Mouse (Mus musculus) ES-CJ7 (cell line): ENCODE results near the gene Gm9999.
"Not testable (repeated sequence)": the region's sequence is repeated elsewhere in the genome, so short reads cannot be mapped to it uniquely, and the experiment has no call there.

Experiments
- DNase-seq: peaks from one replicate; pipeline ENCODE4 v3.0.0; 2011; ENCODE audit warnings: low read depth, low spot score

Gm9999 gene

DNA sequence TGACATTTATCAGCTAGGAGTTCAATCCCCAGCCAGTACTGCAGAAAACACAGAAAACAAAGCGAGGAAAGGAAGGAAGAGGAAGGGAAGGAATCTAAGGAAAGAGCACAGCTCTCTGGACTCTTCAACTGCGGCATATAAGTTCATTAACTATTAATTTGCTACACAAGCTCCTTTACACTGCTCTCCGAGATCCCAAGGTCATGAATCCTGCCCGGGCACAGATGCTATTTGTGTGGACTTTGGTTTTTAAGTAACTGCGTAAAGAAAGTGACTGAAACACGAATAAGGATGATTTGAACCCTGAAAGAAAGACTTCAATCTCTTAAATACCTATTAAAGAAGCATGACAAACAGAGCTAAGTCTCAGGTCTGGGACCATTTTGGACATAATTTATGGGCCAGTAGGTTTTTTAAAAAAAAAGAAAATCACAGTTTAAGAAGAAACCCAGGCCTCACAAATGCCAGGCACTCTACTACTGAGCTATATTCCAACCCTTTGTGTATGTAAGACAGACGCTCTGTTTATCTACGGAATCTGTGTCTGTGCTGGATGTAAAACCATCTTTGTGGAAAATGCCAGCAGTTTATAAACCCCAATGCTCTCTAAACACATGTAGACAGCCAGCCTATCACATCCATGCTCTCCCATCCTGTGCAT is 16.7 kb downstream of the Gm9999 start:
- DNase-seq: no peak

DNA sequence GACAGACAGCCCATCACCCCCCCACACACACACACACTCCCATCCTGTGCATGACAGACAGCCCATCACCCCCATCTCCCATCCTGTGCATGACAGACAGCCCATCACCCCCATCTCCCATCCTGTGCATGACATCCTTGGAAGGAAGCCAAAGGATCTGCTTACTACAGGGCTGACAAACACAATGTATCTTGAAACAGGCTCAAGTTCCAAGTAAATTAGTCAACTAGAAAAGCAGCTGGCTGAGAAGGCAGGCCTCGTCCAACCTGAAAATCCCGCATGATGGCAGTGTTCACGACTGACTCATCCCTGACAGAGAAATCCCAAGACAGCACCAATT is 17.2 kb downstream of the Gm9999 start:
- DNase-seq: no peak

DNA sequence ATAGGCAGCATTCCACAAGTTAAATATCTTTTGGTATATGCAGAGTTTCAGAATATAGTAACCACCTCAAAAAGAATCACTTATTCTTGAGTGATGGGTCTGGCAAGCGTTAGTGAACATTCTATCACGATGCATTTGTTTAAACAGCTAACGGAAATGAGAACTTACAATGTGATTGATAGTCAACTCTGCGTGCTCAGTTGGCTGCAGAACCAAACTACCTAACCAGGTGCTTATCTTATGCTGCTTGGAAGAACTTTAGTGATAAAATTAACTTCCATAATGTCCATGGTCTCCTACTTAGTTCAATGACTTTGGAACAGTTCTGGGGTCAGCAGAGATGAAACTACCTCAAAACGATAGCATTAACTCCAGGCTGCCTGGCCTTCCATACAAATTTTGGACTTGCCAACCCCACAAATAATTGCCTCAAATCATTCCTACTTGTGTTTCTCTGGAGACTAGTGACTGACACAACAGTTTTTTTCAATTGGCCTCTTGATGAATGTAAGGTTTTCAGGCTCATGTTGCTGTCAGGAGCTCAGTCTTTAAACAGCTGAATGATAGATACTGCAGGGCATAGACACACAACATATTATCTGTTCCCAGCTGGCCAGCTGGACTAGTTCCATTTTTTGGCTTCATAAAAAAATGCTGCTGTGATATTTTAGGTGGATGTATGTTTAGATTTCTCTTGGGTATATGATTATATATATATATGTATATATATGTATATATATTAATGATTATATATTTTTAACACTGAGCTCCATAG is 17.9 kb downstream of the Gm9999 start:
- DNase-seq: no peak

DNA sequence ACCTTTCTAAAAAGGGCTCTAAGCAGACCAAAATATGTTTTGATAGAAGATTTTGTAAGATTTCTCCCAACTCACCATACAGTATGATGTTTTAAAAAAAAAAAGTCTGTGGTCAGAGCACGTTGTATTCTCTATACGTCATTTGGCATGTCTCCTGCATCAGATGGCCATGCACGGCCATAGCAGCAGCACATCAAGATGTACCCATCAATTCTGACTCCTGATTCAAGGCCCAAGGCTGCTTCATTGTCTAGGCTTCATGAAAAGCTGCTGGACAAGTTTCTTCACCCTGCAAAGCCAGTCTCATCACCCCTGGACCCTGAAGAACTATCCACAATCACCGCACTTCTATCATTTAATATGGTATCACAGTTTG is 18.5 kb downstream of the Gm9999 start:
- no peak for DNase-seq

DNA sequence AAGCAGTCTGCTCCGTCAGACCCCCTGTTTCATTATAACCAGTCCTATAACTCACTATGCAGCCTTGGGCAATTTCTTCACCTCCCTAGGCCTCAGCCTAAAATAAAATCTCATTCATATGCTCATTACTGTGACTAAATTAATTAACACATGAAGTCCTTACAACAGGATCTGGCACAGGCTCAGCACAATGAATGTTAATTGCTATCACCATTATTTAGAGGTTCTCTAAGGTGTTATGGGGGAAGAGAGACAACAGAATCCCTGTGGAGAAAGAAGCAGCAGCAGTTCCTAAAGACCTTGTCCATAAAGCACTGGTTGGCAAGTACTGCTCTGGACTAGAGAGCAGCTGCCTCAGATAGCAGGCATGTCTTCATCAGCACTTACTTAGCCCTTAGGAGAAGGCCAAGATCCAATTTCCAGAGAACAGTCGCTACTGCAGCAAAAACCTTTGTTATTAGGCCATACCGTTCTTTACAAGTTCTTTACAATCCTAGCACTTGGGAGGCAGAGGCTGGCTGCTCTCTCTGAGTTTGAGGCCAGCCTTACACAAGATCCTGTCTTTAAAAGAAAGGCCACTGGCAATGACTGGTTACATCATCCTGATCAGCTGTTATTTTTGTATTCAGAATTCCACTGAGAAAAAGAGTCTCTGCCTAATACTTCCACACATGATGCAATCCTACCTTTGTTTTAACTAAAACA is 20.2 kb downstream of the Gm9999 start:
- DNase-seq: no peak

DNA sequence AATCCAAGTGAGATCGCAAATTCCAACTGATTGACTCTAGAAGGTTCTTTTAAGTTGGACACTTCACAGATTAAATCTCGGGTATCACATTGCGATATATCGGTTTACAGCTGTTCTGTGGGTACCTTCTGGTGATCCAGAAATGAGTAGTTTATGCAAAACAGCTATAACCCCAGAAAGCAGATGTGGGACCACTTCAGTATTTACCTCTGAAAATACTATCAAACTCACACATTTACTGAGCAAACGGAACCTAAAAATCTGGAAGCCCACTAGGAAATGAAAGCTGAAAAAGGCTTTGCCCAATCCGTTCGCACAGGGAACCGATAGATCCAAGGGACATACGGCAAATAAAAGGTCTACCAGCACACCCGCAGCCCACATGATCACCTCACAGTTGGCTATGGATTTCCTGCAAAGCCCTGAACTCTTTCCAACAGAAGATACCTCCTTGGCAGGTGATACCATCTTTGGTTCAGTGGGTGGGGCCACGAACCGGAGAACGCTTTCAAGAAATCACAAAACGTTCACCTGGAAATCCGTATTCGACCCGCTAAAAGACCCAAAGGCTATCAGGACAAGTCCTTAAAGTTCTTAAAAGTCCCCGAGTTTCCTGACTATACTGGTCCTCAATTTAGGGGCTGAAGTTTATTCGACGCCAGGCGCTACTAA is 23.9 kb downstream of the Gm9999 start:
- no peak for DNase-seq

DNA sequence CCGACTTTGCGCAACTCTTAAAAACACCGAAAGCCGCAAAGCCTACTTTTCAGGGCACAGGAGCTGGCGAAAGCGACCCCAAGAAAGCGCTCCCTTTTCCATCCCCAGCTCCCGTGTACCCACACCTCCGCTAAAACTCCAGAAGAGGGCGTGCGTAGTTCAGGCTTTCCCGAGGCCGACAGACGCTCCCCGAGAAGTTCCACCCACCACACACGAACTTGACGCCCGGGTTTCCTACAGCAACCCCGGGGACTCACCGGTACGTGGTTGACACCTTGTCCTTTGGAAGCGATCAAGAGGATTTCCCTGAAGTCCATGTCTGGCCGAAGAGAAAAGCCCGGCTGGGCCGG is 24.4 kb downstream of the Gm9999 start:
- DNase-seq: peak; percentile 82

DNA sequence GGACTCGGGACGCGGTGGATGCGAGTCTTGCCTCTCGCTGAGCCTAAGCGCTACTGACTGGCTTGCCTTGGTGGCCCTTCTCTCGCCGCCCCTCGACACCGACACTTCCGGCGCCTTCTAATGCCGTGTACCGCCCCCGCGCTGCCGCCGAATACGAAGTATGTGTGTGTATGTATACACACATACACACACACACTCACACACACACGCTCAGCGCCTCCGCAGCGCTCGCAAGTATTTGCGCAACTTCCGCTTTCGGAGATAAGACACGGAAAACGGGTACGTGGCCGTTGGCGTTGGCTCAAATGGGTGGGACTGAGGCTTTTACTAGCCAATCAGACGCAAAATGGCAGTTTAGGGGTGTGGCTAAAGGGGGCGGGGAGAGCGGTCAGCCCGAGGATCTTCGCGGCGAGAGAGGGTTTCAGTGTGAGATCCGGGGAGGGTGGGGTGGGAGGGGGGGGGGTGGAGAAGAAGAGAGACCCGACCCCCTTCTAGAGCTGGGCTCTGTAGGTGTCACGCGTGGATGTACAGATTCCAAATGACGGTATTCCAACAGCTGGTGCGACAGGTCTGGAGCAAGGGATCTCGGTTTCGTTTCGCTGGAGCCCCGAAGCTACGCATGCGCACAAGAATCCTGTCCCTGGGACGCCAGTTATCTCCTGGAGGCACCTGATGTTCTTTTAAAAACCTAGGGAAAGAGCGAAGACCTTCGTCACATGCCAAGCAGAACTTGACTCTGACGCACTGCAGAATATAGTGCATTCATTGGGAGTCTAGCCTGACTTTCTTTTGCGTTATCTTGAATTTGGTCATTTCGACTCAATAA is 25.0 kb downstream of the Gm9999 start, which contains the start of gene Spty2d1:
Gene Spty2d1 (minus strand): TSS at position 244 of the 826 bp plus-strand sequence.
- peak; percentile 98 for DNase-seq

DNA sequence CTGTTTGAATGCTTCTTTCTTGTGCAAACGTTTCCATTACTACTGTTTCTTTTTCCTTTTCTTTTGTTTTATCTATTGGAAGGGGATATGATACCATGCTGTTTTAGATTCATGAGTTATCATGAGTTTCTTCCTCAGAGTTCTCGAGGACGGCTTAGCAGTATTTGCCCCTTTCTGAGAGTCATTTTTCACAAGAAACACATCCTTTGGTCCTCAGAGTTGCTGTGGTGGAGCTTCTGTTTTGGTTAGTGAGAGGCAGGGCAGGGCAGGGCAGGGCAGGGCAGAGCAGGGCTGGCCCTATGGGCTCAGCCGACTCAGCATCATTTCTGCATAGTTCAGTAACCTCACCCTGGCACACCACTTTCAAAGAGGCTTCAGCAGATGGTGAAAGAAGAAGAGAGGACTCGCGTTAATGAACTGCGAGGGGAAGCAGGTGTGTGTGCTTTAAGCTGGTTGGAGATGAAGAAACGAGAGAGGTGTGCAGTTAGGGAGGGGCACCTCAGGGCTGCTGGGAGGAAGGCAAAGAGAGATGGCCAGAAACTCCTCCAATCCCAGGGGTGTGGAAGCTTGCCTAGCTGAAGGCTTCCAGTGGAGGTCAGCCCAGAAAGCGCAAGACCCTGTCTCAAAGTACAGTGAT is 29.9 kb downstream of the Gm9999 start:
- DNase-seq: no peak

DNA sequence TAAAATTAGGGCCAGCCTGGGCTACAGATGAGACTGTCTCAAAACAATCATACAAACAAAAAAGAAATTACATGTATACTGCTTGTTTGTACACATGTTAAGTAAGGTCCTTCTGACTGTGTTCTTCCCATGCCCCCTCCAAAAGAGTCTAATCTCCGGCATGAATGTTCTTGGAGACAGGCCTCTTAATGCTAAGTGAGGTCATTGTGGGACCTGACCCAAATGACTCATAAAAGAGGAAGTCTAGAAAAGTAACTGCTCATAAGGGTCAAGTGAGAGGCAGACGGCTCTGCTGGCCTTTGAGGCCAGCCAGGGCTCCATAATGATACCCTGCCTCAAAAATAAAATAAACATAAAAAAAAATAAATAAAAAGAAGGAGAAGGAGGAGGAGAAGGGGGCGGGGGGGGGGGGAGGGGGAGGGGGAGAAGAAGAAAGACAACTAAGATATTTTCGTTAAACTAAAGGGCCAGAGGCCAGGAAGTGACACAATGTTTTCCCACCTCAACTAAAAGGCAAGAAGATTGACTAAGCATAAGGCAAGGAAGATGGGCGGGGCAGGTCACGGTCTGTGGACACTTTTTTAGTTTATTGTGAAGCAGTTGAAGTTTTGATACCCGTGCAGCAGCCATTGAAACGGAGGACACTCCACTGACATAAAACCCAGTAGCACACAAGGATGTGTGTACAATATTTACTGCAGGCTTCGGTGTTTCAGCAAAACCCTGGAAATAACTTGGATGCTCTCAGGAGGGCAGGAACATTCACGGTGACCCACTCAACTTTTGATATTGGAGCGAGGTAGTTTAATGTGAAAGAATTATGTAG is 31.4 kb downstream of the Gm9999 start:
- no peak for DNase-seq

DNA sequence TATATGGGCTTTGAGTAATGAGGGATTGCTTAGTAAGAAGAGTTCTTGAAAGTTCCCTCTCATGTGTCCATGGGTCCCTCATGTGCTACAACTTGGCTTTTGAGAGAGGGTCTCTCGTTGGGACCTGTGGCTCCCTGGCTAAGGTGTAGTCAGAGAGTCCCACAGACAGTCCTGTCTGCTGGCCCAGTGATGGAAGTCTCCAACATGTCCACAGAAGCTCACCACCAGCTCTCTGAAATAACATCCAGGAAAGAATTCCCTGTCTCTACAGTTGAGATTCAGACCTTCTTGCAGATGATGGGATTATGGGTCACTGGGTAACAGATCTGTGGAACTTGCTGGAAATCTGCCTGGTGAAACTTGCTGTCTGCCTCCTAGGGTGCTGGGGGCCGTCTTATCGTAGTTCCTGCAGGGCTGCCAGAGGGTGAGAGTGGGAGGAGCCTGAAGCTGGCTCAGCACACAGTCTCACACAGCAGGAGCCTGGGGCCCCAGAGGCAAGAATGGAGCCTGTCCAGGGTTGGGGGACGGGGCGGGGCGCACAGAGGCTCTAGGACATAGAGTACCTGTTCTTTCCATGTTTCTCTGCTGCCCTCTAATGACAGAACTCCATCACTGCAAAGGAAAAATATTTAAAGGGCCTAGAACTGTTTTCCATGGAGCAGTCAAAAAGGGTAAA is 32.1 kb downstream of the Gm9999 start:
- DNase-seq: peak; percentile 95

DNA sequence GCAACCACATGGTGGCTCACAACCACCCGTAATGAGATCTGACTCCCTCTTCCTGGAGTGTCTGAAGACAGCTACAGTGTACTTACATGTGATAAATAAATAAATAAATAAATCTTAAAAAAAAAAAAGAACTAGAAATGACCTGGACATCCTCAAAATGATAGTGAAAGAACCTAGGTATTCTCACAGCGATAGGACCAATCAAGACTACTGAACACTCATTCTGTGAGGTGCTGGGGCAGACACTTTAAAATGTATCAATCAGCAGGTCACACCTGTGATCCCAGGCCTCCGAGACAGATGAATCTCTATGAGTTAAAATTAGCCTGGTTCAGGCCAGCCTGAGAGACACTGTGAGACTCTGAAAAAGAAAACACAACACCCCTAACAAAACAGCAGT is 33.2 kb downstream of the Gm9999 start:
- DNase-seq: no peak

DNA sequence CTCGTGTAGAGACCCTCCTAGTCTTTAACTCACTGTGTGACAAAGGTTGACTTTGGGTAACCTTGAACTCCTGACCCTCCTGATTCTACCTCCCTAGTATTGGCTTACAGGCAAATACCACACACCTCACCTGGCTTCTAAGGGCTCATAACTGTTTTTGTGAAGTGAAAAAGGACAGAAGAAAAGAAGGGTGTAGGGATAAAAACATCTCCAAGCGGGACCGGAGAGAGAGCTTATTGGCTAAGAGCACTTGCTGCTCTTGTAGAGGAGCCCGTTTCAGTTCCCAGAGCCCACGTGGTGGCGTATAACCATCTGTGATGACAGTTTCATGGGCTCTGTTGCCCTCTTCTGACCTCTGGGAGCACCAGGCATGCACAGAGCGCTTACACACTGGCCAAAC is 33.8 kb downstream of the Gm9999 start:
- peak; percentile 54 for DNase-seq

DNA sequence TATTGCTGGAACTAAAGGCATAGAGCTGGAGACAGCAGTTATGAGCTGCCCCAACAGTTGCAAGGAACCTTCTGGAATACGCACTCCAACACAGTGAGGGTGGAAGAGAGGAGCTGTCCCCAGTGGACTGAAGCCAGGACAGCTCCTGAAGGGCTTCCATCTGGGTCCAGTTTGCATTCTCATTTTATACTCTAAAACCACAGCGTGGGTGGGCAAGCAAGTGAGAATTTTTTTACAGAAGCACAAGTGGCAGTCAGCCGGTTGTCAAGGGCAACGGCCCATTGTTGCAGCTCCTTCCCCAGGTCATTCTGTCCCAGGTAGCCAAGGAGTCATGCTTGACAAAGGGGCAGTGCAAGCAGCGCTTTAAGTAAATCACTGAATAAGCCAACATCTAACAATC is 36.3 kb downstream of the Gm9999 start:
- no peak for DNase-seq

DNA sequence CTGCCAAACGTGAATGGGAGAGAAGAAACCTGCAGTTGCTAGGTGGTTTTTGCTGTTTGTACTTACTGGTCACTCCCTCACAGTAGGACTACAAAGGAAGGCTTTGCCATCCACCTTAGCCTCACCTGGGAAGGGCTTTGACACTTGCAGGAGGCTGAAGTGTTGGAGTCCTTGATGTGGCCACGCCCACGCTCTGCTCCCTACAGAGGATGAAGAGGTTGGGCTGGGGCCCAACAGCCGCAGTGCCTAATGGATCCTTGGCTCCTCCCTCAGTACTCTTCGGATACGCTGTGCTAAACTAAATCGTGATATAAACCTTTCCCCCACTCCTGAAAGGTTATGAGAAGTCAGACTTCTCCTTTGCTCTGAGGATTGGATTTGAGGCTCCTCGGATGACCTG is 37.6 kb downstream of the Gm9999 start:
- peak; percentile 50 for DNase-seq

DNA sequence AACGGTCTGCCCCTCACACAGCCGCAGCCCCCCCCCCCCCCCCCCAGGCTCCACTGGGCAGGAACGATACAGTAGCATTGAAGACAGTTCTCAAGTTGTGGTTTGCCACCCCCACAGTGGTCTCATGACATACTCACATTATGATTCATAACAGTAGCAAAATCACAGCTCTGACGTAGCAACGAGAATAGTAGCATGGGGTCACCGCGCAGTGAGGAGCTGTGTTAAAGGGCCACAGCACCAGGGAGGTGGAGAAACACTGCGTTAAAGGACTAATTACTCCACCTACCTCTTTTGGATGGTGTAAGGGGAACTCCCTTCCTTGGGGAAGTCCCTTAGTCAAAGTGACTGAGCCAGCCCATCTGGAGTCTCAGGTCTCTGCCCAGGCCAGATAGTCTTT is 39.1 kb downstream of the Gm9999 start:
- DNase-seq: no peak

DNA sequence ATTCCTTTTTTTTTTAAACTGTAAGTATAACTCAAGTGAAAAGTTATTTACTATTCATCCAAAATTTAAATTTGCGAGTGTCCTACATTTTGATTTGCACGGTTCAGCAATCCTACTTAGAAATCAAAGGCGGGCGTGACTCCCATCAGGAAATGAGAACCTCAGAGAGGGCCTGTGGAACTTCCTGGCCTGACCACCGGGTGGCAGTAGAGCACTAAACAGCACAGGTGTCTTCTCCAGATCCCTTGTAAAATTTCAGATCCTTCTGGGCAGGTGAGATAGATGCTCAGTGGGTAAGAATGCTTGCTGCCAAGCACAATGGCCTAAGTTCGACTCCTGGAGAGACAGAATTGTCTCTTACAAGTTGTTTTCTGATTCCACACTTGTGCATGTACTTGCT is 40.1 kb downstream of the Gm9999 start:
- peak; percentile 81 for DNase-seq

DNA sequence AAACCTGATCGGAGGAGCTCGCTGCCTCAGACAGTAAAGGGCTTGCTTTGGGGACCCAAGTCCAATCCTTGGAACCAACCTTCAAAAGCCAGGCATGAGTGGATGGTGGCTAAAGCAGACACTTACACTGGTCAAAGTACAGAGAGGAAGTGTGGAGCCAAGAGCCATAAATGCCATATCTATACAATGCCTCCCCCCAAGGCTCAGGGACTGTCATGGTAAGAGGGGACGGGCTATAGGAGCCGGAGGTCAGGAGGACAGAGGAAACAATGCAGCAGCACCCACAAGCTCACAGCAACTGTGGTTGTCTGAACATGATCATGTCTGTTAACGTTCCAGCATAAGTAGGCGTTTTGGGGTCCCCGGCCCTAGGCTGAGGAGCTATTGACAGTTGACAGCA is 41.1 kb downstream of the Gm9999 start:
- no peak for DNase-seq

DNA sequence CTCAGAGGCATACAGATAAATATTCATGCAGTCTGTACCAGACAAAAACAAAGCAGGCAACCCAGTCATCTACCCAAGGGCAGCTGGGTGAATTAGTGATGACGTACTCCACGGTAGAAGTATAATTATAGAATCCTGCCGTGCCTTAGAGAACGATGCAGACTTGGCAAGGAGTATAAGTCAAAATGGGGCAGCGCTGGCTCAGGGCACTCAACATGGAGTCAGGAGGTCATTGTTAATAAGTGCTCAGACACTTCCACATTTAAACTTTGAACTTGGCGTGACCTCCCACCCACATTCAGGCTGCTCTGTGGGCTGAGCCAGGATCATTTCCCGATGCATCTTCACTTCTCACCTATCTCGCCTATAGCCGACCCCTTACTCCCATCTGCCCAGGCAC is 42.0 kb downstream of the Gm9999 start:
- DNase-seq: no peak

DNA sequence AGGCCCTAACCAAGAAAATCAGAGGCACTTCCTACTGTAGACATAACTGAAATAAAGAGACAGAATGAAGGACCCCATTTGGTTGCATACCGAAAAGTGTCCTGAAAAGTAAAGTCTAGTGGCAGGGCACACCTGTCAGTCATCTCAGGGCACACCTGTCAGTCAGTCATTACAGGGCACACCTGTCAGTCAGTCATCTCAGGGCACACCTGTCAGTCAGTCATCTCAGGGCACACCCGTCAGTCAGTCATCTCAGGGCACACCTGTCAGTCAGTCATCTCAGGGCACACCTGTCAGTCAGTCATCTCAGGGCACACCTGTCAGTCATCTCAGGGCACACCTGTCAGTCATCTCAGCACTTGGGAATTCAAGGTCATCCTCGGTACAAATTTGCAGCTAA is 43.5 kb downstream of the Gm9999 start:
- not testable (repeated sequence) for DNase-seq
